Mouse (Mus musculus) erythroblast, adult 5-6 weeks (primary cell): ENCODE measurements around the gene Cacna2d2. TPM values are rescaled to one million over a fixed set of nuclear protein-coding genes. Genes with fewer than 3 reads are reported as not detected.

ENCODE experiments used
- ATAC-seq: replicated peaks from 2 replicates; pipeline ENCODE4 v1.8.0; 2016; ENCODE audit warnings: moderate number of reproducible peaks, mild to moderate bottlenecking, moderate TSS enrichment, inconsistent platforms; ENCODE audit not compliant: poor library complexity, low FRiP score, severe bottlenecking
- total RNA-seq, 2 experiments: library from RNA; stranded (forward) in 1 of 2; stranded (reverse) in 1 of 2; fragments of 150-400 nt in 1 of 2; fragments of 200-764, 138-1000 nt in 1 of 2; gene quantifications; 2 replicates each; pipeline versions ENCODE4 v1.2.3 to v1.2.4; 2015 to 2017; ENCODE audit warnings: low replicate concordance in 2 of 2

Gene Cacna2d2
- total RNA-seq, 2 experiments from 2014 or later: not detected

- 0 out of 2 replicates have a peak, but pooled peaks have one; percentile 34 for ATAC-seq
Observed at GRCm38 (mm10) chr9:107526198-107527026, 127.0 kb downstream of the Cacna2d2 start.

- peak; percentile 80 for ATAC-seq
Observed at GRCm38 (mm10) chr9:107533791-107534407, 134.5 kb downstream of the Cacna2d2 start, which contains the start of gene Tmem115. Tmem115 (plus strand) TSS chr9:107533945.

GRCm38 (mm10) chr9:107534408-107535202, 135.2 kb downstream of the Cacna2d2 start:
- peak; percentile 57 for ATAC-seq

DNA sequence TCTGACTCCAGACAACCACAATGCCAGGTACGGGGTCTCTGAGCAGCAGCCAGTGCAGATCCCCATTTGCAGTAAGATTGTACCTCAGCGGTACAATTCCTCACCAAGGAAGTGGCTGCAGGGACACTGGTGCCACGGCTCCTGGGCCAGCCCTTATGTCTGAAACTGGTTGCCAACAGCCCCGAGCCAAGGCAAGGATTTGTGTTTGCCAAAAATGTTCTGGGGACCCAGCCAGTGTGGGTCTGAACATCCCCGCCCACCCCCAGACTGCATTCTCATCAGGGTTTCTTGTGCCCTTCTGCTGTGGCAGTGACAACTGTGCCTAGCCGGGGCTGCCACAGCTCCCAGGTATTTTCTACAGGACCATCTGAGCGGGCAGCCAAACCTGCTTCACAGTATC, 138.8 kb downstream of the Cacna2d2 start:
- ATAC-seq: no peak

DNA sequence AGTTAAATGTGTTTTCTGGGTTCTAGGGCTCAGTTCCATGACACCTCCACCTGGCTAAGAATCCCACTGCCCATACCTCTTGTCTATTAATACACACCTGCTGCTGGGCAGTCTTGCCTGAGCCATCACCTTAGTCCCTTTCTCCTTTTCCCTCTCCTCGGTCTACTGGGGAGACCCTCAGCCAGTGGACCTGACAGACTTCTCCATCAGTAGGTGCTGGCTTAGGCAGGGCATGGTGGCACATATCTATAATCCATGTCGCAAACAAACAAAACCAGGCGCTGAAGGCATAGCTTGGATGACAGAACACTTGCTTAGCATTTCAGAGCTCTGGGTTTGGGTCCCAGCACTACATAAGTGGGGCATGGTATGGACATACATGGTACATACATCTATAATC, 139.3 kb downstream of the Cacna2d2 start:
- no peak for ATAC-seq

DNA sequence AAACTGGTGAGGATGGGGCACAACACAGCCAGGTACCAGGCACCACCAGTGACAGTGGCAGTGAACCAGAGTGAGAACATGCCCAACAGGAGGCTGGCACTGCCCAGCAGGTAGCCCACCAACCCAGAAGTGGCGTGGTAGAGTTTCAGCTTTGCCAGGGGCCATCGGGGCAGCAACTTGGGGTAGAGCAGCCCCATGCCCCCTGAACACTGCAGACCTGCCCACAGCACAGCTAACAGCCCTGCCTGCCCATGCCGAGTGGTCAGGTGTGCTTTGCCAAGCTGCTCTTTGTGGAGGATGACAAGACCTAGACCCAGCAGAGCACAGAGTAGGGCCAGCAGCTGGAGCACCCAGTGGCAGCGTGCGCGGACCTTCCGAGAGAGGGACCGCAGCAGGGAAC, 140.5 kb downstream of the Cacna2d2 start:
- ATAC-seq: no peak

DNA sequence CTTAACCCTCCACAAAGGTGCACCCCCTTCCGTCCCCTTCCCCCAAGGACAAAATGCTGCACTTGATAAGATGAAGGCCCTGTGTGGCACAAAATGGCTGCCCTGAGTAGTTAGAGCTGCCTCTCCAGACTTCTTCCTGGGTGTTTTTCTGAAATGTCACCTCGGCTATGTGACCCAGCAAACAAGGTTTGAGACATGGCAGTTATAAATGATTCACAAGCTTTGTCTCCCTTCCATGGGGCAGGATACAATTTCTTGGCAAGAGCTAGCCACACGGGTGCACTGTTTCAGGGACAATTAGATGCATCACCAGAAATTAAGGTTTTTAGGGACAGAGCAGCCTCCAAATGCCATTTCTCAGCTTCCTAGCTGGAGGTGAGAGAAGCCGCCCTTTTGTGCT, 141.0 kb downstream of the Cacna2d2 start:
- no peak for ATAC-seq

GRCm38 (mm10) chr9:107541005-107541404, 141.6 kb downstream of the Cacna2d2 start:
- ATAC-seq: no peak

DNA sequence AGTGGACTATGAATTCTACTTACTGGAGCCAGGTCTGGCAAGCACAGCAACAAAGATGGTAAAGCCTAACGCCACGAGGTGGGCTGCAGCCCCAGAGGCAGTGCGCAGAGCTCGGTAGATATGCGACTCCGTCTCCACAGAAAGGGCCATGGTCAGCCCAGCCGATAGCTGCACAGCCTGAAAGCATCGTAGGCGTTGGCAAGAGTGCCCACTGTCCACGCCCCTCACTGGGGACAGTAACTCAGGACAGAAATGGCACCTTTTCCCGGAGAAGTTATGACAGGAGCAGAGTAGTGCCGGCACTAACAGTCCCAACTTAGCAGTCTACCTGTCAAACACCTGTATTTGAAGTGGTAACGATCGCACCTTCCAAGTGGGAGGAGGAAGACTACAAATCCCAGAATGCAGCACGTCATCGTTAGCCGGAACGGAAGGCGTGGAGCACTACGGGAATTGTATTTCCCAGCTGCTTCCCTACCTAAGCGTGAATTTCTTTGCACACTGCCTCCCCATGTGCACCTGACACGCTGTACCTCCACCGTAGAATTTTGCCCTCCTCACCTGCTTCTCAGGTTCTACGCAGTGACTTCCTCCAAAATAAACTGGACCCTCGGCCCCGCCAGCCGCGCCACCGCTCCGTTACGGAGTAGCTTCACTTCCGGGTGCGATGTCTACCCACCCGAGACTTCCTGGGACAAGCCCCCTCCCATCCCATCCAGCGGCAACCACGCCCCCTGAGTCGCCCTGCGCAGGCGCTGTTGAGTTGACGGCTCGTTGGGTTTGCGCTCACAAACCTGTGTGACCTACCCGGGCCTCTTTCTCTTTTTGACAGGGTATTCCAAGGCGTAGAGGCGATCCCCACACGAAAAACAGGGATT, 142.3 kb downstream of the Cacna2d2 start, which contains the start of the genes Cyb561d2 and Nprl2:
Gene Cyb561d2 (minus strand): TSS at position 720 of the 878 bp plus-strand sequence.
Gene Nprl2 (plus strand): TSS at position 753 of the 878 bp plus-strand sequence.
- ATAC-seq: peak; percentile 84

DNA sequence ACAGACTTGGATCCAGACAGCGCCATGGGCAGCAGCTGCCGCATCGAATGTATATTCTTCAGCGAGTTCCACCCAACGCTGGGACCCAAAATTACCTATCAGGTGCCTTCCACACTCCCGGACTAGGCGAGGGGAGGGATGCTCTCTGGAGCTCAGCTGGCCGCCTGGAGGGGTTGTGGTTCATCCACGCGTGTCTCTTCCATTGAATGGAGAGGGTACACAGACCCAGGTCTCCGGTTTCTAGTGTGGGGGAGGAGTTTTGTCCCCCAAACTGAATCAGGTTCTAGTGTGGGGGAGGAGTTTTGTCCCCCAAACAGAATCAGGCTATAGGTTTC, 142.9 kb downstream of the Cacna2d2 start:
- peak; percentile 25; the same call in 1 of the 2 replicates for ATAC-seq

DNA sequence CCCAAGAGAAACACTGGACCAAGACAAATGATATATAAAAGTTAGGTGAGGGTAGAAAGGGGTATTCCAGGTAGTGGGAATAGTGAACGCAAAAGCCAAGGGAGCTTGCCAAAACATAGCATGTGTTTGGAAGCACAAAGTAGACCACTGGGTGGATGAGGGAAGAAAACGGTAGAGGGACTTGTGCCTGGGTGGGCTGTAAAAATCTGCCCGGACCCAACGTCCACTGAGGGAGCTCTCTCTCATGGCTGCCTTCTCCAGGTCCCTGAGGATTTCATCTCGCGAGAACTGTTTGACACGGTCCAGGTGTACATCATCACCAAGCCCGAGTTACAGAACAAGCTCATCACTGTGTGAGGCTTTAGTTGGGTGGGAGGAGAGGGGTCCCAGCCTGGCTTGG, 143.3 kb downstream of the Cacna2d2 start:
- no peak for ATAC-seq

DNA sequence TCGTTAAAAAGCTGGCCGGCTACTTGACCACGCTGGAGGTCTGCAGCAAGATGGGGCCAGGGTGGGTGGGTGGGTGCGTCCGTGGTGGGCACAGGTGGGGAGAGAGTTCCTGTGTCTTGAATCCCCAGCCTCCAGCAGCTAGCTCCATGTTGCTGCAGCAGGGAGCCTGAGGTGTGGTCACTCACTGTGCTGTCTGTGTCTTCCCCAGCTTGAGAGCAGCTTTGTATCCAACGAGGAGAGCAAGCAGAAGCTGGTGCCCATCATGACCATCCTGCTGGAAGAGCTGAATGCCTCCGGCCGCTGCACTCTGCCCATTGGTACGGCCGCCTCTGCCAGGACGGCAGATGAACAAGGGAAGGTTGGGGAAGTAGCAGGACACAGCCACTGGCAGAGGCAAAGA, 143.9 kb downstream of the Cacna2d2 start:
- ATAC-seq: no peak

DNA sequence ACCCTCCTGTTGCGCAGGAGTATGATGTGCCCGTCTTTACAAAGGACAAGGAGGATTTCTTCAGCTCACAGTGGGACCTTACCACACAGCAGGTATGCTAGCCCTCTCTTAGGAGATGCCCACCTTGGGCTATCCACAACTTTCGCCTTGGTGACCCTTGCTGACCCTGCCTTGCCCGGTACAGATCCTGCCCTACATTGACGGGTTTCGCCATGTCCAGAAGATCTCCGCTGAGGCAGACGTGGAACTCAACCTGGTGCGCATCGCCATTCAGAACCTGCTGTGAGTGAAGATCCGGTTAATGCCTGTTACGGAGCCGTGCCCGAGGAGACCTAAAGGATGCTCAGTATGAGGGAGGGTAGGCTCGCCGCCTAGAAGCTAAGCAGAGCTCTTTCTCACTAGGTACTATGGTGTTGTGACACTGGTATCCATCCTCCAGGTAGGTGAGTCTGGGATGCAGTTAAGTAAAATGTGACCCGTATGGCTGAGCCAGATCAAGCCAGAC, 144.8 kb downstream of the Cacna2d2 start:
- ATAC-seq: no peak

DNA sequence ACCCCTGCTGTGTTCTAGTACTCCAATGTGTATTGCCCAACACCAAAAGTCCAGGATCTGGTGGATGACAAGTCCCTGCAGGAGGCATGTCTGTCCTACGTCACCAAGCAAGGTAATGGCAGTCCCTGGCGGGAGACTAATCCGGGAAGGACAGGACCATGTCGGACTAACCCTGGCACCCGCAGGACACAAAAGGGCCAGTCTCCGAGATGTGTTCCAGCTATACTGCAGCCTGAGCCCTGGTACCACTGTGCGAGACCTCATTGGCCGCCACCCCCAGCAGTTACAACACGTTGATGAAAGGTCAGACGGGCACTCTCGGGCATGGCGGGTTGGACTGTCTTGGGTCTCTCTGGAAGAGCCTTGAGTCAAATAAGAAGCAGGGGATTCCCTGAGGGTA, 145.3 kb downstream of the Cacna2d2 start:
- no peak for ATAC-seq

- no peak for ATAC-seq
Observed at GRCm38 (mm10) chr9:107545199-107545598, 145.8 kb downstream of the Cacna2d2 start.

DNA sequence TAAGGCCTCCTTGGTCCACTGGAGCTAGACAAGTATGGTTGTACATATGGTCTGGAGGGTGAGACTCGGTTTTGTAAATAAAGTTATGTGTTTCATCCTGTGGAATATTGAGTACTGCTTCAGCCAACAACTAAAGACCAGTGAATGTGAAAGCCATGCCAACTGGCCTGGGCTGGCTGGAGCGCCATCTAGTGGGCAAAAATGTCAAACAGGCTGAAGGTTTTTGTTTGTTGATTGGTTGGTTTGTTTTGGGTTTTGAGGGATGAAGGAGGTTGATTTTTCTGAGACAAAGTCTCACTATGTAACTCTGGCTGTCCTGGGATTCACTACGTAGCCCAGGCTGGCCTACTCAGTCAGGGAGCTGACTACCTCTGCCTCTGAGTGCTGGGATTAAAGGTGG, 146.2 kb downstream of the Cacna2d2 start:
- peak; percentile 34; the same call in 1 of the 2 replicates for ATAC-seq

- peak; percentile 72 for ATAC-seq
Observed at GRCm38 (mm10) chr9:107547026-107547425, 147.6 kb downstream of the Cacna2d2 start, which contains the start of gene Zmynd10. Zmynd10 (plus strand) TSS chr9:107547298.

DNA sequence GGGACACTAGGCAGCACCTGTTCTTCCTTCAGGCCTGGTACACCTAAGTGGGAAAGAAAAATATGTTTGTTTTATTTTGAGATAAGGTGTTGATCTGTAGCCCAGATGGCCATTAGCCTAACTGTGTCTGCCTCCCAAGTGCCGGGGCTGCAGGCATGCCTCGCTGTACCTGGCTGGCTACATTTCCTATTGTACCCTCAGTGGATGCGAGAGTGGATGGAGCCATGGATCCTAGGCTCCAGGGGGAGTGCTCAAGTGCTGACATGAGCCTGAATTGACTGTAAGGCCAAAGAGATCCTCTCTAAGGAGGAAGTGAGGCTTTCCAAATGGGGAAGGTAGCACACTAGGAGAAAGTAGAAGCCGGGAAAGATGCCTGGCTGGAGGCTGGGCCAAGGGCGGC, 148.5 kb downstream of the Cacna2d2 start:
- no peak for ATAC-seq

- ATAC-seq: no peak
Observed at GRCm38 (mm10) chr9:107548820-107549219, 149.4 kb downstream of the Cacna2d2 start.
